Mouse (Mus musculus): ENCODE results near the gene Calml4.
"Not testable (repeated sequence)": the region's sequence is repeated elsewhere in the genome, so short reads cannot be mapped to it uniquely, and the experiment has no call there.

Calml4 gene

DNA sequence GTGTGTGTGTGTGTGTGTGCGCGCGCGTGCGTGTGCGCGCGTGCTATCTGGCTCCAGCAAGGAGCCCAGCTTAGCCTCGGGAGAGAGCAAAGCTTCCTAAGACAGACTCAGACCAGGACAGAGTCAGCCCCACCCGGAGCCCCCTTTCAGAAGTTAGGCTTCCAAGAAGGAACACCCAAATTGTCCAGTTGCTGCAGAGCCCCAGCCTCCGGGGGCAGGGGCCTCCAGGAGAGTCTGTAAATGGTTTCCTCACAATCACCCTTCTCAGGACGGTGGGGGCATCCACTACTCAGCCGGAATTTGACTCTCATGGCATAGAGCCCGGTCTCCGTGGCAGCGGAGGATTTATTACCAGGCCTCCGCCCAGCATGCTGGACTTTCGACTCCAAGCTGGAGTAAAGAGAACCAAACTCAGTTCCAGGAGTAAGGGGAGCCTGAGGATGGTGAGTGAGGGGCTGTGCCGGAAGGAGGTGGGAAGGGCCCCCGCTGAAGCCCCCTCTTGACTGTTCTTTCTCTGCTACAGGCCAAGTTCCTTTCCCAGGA lies at the start of gene Calml4:
Gene Calml4, plus strand, starts transcription at position 362 of the 543 bp plus-strand sequence.
- in situ Hi-C loops (cut with MboI, MseI): no loop called here

DNA sequence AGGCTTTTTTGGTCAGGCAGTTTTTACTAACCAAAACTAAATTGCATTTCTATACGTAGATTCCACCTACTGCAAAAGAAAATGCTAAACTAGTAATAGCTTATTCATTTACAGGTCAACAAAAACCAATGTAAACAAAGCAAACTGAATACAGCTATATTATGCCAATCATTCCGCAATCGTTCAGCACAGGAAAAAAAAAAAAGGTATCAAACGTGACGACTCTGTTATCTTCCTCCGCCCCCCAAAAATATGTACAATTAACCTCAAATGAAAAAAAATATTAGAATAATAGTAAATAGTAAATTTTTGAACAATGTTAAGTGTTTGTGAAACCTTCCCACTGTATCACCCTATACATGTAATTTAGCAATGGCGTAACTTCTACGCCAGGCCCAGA lies 47.8 kb upstream of the Calml4 start:
- in situ Hi-C loops (cut with MboI, MseI): no loop called here

DNA sequence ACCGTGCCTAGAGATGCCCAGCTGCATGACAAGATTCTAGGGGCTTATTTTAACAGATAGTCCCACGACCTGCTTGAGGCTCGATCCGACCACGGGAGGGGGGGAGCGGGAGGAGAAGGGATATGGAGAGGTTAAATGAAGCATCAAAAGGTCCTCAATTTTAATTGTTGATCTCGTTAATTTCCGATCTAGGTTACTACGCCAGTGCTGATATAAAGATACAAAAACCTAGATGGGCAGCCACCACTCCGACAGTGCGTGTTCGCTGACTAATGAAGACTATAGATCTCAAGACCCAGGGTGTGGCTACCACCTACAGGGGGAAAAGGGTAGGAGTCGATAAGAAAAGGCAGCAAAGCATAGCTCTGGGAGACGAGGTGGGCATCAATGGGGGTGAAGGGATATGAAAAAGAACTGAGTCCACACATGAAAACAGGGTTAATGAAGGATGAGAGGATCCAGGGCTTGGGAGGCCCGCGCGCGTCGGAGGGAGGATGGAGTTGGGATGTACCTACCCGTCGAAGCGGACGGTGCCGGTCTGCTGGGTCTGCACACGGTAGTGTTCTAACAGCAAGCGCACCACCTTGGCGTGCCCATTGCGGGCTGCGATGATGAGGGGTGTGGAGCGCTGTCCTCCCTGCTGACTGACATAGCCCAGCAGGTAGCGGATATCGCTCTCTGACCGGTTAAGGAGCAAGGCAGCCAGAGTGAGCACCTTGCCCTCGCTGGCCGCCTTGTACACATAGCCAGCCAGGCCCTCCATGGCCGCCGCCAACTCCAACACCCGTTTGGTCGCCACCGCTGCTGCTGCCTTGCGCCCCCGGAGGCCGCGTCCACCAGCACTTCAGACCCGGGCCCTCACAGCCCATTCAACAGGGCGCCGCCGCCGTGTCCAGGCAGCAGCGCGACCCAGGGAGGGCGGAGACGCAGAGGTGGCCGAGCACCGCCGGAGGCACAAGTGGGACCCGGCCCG lies 47.1 kb upstream of the Calml4 start:
- in situ Hi-C loops (cut with MboI, MseI): no loop called here

DNA sequence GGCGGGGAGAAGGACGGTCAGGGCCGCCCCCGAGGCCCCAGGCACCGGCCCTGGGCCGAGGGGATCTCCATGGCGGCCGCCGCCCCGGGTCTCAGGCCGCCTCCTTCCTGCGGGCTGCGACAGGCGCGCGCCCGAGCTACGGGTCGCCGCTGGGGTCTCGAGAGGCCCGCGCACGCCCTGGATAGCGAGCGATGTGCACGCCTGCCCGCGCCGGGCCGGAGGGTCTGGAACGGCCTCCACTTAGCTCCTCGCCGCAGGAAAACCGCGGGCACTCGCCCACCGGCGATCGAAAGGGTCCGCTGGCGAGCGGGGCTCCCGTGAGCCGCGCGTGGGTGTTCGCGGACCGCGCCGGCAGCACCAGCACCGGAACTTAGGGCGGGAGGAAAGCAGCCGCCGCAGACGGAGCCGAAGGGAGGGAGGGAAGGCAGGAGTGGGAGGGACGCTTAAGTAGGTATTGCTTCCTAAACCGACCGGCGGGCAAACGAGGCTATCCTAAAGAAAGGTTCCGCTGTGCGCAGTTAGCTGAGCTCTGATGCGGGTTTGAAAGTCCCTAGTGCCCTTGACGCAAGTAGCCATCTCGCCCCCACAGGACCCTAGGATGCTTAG lies 46.3 kb upstream of the Calml4 start, which contains the start of gene Fem1b:
Gene Fem1b, minus strand, starts transcription at position 419 of the 606 bp plus-strand sequence.
- in situ Hi-C loops (cut with MboI, MseI): no loop called here

DNA sequence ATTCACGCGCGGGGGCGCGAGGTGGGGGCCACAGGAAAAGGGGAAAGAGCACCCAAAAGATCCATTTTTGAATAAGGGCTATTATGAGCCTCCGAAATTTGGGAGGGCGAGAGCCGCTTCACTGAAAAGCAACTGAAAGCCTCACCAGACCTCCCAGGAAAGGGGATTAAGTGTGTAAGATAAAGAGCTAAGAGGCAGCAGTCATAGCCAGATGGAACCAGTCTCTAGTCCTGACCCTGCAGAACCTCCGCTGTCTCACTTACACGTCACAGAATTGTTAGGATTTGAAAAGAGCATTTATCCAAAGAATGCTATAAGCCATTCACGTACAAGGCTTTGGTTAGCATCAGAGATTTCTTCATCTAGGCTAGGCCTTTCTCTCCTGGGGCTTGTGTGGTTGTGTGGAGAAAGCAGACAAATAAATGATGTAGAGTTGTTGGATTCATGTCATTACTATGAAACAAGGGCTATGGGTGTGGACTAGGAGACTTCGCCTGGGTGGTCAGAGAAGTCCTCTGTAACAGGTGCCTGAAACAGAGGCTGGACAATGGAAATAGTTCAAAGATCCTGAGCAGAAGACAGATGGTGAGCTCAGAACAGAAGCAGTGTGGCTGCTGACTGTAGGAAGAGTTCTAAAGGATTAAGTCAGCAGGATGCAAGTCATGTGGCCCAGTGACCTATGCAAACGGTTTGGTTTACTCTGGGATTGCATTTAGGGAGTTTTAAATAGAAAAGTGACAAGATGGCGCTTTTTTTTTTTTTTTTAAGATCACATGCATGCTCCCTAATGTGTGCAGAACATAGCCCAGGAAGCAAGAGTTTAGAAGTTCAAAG lies 45.4 kb upstream of the Calml4 start:
- in situ Hi-C loops (cut with MboI, MseI): no loop called here

DNA sequence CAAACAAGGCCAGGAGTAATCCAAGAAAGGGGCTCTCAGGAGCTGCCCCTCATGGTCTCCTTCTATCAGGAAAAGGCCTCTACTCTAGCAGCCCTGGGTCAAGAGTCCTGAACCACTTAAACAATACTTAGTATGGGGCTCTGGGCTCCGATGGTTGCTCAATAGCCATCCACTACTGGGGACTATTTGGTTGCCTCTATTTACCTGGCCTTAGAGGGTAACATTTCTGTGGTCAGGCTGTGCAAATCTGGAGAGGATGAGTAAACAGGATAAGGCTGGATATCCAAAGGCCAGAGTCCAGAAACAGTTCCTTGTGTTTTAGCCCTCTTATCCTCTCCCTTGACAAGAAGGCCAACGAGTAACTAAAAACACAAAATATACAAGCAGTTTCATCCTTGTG lies 43.1 kb upstream of the Calml4 start:
- in situ Hi-C loops (cut with MboI, MseI): no loop called here

DNA sequence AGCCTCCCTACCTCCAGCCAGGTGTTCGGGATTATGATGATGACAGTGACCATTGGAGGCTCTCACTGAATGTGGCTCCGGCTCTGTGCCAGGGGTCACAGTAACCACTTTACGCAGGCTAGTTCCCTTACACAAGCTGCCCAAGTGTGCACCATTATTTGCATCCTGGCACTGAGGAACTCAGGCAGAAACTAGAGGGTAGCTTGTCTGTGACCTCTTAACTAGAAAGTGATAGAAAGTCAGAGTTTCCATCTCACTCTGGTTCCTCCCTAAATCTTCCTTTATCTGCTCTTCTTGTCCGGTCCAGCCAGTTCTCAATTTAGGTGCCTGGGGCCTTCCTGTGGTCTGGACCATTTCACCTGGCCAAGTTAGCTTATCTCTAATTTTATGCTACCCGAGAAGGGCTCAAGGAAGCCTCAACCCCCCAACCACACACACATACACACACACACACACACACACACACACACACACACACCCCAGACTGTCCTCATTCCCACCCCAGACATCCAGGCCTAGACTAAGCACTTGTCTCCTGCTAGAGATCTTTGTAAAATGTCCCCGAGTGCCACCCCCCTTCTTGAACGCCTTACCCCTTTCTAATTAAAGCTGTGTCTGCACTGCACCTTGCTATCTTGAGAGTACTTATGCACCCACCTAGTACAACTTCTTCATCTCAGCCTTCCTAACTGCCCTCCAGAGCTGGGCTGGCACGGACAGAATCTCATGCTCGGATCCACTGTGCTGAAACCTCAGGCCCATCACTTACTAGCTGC lies 41.4 kb upstream of the Calml4 start:
- in situ Hi-C loops (cut with MboI, MseI): no loop called here

DNA sequence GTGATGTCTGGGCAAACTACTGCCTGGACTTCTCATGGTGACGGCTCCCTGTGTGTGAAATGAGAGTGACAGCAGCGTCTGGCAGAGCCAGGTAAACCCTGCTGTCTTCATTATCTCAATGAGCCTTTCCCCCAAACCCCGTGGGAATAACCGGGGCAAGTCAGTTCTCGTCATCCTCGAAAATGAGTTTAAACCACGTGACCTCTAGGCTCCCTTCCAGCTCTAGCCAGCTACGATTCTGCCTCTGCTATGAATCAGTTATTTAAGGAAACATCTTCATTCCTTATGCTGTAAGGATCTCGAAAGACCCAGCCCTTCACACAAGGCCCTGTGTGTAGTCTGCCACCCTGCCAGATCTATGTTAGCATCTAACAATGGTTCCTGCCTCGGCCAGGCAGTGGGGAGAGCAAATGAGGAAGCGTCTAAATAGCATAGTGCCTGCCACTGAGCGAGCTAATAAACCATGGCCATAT lies 40.7 kb upstream of the Calml4 start:
- in situ Hi-C loops (cut with MboI, MseI): no loop called here

DNA sequence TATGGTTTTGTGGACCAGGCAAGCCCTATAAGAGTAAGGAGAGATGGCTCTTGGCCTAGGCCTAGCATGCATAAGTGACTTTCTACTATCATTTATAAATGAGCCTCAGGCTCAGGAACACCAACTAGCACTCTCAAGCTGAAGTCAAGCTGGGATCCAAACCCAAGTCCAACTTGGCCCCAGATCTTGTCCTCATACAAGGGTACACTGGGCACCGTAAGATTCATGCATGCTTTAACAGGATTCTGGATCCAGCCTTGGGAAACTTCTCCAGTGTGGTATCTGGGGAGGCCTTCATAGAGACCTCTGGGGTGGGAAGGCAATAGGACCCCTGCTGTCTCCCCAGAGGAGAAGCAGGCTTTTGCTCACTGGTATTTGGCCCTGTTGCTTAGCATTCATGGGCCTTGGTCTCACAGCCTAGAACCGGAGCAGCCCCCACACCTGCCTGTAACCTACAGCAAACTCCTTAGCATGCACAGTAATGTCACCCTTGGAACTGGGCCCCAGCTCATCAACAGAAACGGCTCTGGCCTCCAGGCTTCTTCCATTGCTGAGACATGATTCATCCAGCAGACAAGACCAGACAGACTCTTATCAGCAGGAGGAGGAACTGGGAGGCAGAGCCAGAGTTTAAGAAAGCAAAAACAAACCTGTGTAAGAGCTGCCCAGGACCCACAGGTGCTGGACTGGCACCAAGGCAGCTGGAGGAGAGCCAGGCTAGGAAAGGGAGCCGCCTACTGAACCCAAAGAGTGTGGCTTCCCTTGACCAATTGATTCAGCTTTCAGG lies 39.9 kb upstream of the Calml4 start:
- in situ Hi-C loops (cut with MboI, MseI): no loop called here

DNA sequence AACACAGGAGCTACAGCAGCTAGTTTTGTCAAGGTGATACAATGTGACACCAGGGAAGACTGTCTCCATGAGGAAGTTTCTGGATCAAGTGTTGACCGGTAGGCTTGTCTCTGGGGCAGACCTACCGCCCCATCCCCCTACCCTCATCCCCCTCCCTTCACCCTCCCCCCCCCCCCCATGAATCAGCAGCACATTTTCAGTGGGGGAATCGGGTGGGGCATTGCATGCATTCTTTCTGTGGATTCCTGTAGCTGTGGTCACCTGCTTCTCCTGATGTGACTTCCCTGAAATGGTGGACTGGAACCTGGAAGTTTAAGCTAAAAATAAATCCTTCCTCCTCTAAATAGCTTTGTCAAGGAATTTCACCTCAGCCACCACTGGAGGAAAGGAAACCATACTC lies 38.4 kb upstream of the Calml4 start:
- in situ Hi-C loops (cut with MboI, MseI): no loop called here

DNA sequence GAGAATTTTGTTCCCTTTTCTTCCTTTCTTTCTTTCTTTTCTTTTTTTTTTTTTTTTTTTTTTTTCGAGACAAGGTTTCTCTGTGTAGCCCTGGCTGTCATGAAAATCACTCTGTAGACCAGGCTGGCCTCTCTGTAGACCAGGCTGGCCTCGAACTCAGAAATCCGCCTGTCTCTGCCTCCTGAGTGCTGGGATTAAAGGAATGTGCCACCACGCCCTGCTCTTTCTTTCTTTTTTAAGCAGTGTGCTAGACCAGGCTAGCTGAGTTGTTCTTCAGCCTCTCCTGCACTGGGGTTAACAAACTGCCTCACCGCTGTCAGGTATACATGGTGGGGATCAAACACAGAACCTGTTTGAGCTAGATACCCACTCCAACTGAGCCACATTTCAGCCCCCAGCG lies 38.0 kb upstream of the Calml4 start:
- in situ Hi-C loops (cut with MboI, MseI): not testable (repeated sequence)

DNA sequence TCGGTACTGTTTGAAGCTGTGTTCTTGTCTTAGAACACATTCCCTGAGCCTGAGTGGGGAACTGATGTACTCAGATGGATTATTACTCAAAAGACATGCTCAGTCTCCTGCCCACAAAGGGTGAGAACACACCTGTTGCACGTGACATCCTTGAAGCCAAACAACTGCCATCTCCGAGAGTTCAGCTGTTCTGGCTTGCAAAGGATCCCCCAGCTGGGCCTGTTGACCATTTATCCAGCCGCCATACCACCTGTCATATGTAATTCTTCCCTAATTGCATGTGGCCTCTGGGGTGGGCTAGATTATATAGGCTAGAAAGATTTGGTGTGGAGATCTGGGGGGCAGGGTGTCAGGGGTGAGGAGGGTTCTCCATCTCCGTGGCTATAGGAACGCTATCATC lies 37.1 kb upstream of the Calml4 start:
- in situ Hi-C loops (cut with MboI, MseI): no loop called here

DNA sequence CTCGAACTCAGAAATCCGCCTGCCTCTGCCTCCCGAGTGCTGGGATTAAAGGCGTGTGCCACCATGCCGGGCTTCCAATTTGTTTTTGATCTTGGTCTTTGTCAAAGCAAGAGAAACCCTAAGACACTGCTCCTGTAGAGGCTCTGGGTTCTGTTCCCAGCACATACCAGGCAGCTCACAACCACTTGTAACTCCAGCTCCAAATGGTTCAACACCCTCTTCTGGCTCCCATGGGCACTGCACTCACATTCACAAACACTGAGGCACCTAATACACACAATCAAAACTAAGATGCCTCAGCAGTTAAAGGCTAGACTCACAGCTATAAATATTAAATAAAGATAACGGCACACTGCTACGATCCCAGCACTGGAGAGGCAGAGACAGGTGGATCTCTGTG lies 36.1 kb upstream of the Calml4 start:
- in situ Hi-C loops (cut with MboI, MseI): no loop called here

DNA sequence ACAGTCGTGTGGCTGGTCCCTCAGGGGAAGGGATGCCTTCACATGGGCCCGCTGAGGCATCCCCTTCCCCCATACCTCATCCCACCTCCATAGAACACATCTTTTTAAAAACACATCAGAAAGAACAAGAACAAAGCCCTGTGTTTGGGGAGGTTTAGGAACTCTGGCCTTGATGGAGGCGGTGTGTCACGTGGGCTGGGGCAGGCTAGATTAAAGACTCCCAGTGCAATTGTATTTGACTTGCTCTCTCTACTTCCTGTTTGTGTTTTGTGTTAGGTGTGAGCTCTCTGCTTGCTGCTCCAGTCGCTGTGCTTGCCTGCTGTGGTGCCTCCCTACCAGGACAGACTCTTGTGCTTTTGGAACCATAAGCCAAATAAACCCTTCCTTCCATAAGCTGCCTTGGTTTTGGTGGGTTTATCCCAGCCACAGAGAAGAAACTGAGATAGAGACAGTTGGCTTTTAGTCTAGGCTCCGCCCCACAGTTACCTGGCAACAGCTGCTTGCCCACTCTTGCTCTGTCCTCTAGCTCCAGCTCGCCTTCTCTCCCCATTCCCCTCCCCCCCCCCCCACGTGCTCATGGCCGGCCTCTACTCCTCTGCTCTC lies 32.0 kb upstream of the Calml4 start:
- in situ Hi-C loops (cut with MboI, MseI): no loop called here

DNA sequence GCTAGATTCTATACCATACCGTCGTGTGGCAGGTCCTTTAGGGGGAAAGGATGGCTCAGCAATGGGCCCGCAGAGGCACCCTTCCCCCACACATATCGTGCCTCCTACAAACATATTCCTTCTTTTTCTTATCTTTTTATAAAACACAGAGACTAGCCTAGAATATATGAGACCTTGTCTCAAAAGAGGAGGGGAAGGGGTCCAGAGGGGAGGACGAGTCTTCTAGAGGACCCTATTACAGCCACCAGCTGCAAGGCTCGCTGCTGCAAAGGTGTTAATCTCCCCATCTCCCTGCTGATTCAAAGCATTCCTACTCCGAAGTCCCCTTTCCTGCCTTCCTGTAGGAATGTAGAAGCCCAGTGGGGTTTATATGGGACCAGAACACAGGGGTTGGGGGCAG lies 31.4 kb upstream of the Calml4 start:
- in situ Hi-C loops (cut with MboI, MseI): no loop called here

DNA sequence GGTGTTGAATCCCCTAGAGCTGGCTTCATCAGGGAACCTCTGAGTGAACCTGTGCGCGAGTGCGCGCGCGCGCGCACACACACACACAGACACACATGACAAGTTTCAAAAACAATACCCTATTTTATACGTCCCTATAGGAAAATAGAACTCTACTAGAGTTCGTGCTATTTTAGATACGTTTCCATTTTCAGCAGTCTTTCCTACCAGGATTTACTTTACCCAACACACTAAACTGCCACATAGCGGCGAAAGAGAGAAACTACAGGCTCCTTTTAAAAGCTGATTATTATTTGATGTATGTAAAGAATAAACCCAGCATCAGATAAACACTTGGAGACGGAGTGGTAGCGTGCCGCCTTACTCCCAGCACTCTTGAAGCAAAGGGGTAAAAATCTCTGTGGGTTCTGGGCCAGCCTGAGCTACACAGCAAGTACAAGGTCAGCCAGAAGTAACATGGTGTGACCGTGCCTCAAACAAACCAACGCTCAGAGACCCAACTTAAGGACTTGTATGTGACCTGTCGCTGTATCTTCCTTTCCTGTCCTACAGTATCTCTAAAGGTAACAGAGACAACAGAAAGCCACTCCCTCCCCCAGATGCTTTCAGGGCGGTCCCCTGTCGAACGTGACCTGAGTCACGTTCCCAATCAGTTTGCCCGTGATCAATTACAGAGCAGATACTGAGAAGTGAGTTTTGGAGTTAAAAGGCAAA lies 29.8 kb upstream of the Calml4 start:
- in situ Hi-C loops (cut with MboI, MseI): no loop called here

DNA sequence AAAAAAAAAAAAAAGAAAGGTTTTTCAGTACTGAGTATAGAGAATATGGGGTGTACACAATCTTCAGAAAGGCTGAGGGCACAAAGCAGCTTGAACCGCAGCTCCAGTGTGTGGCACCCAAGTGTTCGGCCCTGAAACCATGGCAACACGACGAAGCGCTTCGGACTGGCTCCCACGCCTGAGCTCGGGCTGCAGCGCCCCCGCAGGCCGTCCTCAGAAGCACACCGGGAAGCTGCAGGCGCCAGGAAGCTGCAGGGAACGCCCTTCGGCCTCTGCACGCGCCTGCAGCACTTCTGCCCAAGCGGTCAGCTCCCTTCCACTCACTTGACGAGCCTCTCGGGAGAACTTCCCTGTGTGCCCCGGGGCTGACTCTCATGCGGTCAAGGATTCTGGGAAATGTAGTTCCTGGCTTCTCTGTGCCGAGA lies 29.2 kb upstream of the Calml4 start:
- in situ Hi-C loops (cut with MboI, MseI): no loop called here

DNA sequence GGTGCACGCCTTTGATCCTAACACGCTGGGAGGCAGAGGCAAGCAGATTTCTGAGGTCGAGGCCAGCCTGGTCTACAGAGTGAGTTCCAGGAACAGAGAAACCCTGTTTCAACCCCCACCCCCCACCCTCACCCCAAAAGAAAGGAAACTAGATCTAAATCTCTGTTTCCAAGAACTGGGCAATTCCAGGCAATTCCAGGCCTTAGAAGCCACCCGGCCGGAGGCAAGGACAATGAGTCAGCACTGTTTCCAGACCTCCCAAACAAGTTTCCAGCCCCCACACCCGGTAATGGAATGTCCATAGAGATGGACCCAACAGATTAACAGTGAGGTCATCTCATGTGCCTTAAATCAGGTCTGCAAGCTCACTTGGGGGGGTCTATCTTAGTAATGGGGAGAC lies 28.0 kb upstream of the Calml4 start:
- in situ Hi-C loops (cut with MboI, MseI): no loop called here

DNA sequence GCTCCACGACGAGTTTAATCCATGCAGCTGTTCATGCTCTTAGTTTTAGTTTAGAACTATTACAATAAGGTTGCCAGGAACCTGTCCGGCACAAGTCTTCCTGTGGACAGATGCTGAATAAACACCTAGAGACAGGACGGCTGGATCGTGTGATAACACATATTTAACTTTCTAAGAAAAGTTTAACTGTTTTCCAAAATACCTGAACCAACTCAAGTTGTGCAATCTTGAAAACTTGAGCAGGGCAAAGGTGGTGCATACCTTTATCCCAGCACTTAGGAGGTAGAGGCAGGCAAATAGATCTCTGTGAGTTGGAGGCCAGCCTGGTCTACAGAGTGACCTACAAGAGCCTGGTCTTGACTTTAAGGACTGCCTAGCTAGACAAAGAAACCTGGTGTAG lies 23.0 kb upstream of the Calml4 start:
- in situ Hi-C loops (cut with MboI, MseI): no loop called here

All from regulatory T cell (primary cell).